Mouse (Mus musculus): ENCODE measurements around the gene Mab21l3. TPM values are rescaled to one million over a fixed set of nuclear protein-coding genes. Genes with fewer than 3 reads are reported as not detected.

Mab21l3 gene
- polyA plus RNA-seq, 1 experiment from 2014 or later, result 1.3 TPM

DNA sequence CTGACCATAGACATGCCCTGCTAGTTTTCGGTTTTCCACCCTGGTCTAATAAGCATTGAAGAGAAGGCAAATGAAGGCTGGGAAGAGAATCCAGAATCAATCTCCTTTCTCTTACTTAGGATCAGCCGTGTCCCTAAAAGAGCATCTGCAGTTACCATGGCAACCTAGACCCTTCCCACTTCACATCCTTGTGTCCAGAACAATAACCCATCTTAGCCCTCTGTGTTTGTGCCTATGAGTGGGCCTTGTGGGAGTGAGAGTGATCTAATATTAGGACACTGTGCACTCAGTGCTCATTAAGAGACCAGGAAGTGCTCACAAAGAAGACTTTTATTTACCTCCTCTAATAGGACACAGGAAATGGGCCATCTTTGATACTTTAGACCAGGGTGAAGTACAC is 65.0 kb downstream of the Mab21l3 start:
- H3K27ac ChIP-seq, result no peak overlapping the region
- peaks cover 9% of the 10 kb centered on the region; the same call in 1 of the 2 replicates for H3K4me1 ChIP-seq (replicated peaks)
- H3K9ac ChIP-seq (replicated peaks), result no peak overlapping the region
- H3K36me3 ChIP-seq, result no peaks in the 10 kb centered on the region
- no peak overlapping the region for H3K4me2 ChIP-seq
- H3K27me3 ChIP-seq, result no peaks in the 10 kb centered on the region
- ATAC-seq (ENCODE audit: insufficient number of reproducible peaks, insufficient read depth, low FRiP score, low TSS enrichment, low read depth), result no peak
- 81% methylated on average over 2 of the region's 2 CpGs for WGBS
- no peak overlapping the region for H3K4me3 ChIP-seq (replicated peaks)
- no peaks in the 10 kb centered on the region for H3K9me3 ChIP-seq

DNA sequence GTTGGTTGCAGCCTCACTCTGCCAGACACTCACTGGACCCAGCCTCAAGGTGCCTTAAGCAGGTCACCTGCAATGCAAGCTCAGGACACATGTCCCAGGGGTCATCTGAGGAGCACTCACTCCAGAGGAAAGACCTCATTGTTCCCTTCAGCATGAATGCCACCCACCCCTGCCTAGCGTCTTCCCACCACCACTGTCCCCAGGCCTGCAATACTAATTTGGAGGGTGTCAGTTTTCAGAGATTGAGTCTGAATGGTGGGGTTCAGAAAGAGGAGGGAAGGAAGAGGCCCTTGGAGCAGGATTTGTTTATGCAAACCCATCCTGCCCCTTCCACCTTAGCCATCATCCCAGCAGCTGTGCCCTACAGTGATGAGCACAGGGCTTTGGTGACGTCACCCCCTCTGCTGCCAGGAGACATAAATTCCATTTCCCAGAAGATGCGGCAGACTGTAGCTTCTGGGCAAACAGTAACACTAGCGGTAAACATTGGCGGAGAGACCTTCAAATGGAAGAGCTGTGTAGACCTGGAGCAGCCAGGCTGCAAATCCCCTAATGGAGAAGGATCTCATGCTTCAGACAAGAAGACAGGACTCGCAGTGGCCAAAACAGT is 67.8 kb downstream of the Mab21l3 start:
- Histone ChIP-seq H3K9ac (replicated peaks) (no peak overlapping the region), H3K4me1 (replicated peaks) (peaks cover 12% of the 10 kb centered on the region; the same call in 1 of the 2 replicates), H3K4me2 (no peak overlapping the region), H3K9me3 (no peaks in the 10 kb centered on the region), H3K4me3 (replicated peaks) (no peak overlapping the region), H3K27me3 (no peaks in the 10 kb centered on the region), H3K27ac (no peak overlapping the region), H3K36me3 (no peaks in the 10 kb centered on the region)
- WGBS, result 35% methylated on average over 6 of the region's 6 CpGs
- no peak for ATAC-seq (ENCODE audit: insufficient number of reproducible peaks, insufficient read depth, low FRiP score, low TSS enrichment, low read depth)

DNA sequence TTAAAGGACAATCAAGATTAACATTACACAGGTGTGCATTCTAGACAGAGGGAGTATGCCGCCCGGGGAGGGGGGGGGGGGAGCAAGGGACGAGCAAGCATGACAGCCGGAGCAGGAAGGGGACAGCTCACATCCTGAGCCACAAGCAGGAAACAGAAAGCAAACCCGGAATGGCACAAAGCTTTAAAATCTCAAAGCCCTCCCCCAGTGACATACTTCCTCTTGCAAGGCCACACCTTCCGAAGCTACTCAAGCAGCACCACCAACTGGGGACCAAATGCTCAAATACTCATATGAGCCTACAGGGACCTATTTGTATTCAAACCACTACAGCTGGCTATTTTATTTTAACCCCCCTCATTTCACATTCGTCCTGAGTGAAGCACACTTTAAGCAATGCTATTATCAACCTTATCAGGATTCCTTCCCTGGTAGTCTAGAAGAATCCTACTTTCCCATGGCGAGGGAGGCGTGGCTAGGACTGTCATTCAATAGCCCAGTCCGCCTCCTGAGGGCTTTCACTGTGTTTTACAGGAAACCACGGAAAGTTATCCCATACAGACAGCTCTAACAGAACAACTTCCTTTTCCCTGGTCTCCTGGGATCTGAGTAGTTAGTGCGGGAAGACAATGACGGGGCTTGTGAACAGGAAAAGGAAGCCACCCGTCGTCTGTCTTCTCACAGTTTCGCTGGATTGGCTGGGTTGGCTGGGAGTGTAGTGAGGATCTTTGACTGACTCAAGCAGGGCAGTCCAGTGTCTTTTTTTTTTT is 69.7 kb downstream of the Mab21l3 start:
- H3K27ac ChIP-seq, result peak overlapping the region; percentile 35; the same call in 1 of the 2 replicates
- ATAC-seq (ENCODE audit: insufficient number of reproducible peaks, insufficient read depth, low FRiP score, low TSS enrichment, low read depth), result no peak
- WGBS, result 72% methylated on average over 16 of the region's 16 CpGs
- H3K27me3 ChIP-seq, result no peaks in the 10 kb centered on the region
- no peak overlapping the region for H3K4me2 ChIP-seq
- no peak overlapping the region for H3K4me3 ChIP-seq (replicated peaks)
- no peaks in the 10 kb centered on the region for H3K9me3 ChIP-seq
- peaks cover 12% of the 10 kb centered on the region; the same call in 1 of the 2 replicates for H3K4me1 ChIP-seq (replicated peaks)
- no peak overlapping the region for H3K9ac ChIP-seq (replicated peaks)
- H3K36me3 ChIP-seq, result no peaks in the 10 kb centered on the region

DNA sequence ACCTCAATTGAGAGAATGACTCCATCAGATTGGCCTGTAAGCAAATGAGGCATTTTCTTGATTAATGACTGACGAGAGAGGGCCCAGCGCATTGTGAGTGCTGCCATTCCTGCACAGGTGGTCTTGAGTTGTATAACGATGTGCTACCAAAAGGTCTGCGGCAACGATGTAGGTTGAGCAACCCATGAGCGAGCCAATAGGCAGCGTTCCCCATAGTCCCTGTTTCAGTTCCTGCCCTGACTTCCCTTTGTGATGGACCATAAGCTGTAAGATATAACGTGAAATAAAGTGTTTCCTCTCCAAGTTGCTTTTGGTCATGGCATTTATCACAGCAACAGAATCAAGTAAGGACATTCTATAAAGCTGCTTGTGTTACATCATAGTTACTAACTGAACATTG is 73.0 kb downstream of the Mab21l3 start:
- no peaks in the 10 kb centered on the region for H3K9me3 ChIP-seq
- H3K9ac ChIP-seq (replicated peaks), result no peak overlapping the region
- H3K4me3 ChIP-seq (replicated peaks), result no peak overlapping the region
- WGBS, result 83% methylated on average over 8 of the region's 8 CpGs
- no peak for ATAC-seq (ENCODE audit: insufficient number of reproducible peaks, insufficient read depth, low FRiP score, low TSS enrichment, low read depth)
- no peak overlapping the region for H3K27ac ChIP-seq
- H3K4me2 ChIP-seq, result no peak overlapping the region
- no peaks in the 10 kb centered on the region for H3K36me3 ChIP-seq
- H3K27me3 ChIP-seq, result no peaks in the 10 kb centered on the region
- peaks cover 11% of the 10 kb centered on the region; the same call in 1 of the 2 replicates for H3K4me1 ChIP-seq (replicated peaks)

DNA sequence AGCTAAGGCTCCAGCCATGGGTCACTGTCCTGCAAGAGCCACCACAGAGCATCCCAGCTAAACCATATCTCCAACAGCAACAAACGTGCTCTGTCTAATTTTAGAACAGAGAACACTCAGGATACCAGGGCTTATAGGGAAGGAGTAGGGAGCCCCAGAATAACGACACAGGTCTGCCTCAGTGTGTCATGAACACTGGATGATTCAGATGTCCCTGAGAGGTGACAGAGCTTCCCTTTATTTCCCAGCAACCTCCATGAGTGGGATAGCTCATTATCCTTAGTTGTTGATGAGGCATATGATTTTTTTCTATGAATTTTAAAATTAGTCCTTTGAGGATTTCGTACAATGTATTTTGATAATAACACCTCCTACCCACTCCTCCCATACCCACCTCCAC is 78.2 kb downstream of the Mab21l3 start:
- H3K4me3 ChIP-seq (replicated peaks), result no peak overlapping the region
- WGBS, result 77% methylated on average over 3 of the region's 3 CpGs
- no peaks in the 10 kb centered on the region for H3K36me3 ChIP-seq
- no peaks in the 10 kb centered on the region for H3K4me1 ChIP-seq (replicated peaks)
- no peak overlapping the region for H3K4me2 ChIP-seq
- H3K27me3 ChIP-seq, result no peaks in the 10 kb centered on the region
- no peak for ATAC-seq (ENCODE audit: insufficient number of reproducible peaks, insufficient read depth, low FRiP score, low TSS enrichment, low read depth)
- H3K27ac ChIP-seq, result no peak overlapping the region
- peaks cover 13% of the 10 kb centered on the region; the same call in 1 of the 2 replicates for H3K9me3 ChIP-seq
- H3K9ac ChIP-seq (replicated peaks), result no peak overlapping the region

DNA sequence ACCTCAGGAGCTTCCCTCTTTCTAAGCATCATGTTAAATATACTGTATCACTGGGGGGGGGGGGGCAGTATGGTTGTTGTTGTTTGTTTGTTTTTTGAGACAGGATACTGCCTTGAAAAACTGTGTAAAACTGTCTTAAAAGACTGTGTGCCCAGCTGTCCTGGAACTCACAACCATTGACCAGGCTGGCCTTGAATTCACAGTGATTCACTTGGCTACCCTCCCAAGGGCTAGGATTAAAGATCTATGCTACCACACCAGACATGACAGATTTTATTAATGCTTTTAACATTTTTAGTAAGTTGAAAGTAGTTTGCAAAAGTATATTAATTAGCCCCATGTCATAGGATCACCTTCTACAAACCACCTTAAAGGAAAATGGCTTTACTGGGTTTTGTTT is 85.2 kb downstream of the Mab21l3 start:
- no peak overlapping the region for H3K4me2 ChIP-seq
- no peaks in the 10 kb centered on the region for H3K4me1 ChIP-seq (replicated peaks)
- no peak for ATAC-seq (ENCODE audit: insufficient number of reproducible peaks, insufficient read depth, low FRiP score, low TSS enrichment, low read depth)
- no peak overlapping the region for H3K27ac ChIP-seq
- peaks cover 12% of the 10 kb centered on the region for H3K9me3 ChIP-seq
- H3K9ac ChIP-seq (replicated peaks), result no peak overlapping the region
- no peak overlapping the region for H3K4me3 ChIP-seq (replicated peaks)
- H3K36me3 ChIP-seq, result no peaks in the 10 kb centered on the region
- no peaks in the 10 kb centered on the region for H3K27me3 ChIP-seq

Other genes starting within 250 kb of the Mab21l3 start
- gene Atp1a1, start 244.3 kb downstream of the Mab21l3 start, polyA plus RNA-seq (2016; fragmentation: Nextera tagmentation; extraction: Ambion mirVana), result 57.1 and 67.6 TPM in 2 replicates
- 4.3 and 5.6 TPM in 2 replicates for gene Slc22a15, start 75.5 kb upstream of the Mab21l3 start, polyA plus RNA-seq (2016; fragmentation: Nextera tagmentation; extraction: Ambion mirVana)
- gene Nhlh2, start 161.1 kb upstream of the Mab21l3 start, polyA plus RNA-seq (2016; fragmentation: Nextera tagmentation; extraction: Ambion mirVana), result 0.15 and 0.25 TPM in 2 replicates
- 15.6 and 18.5 TPM in 2 replicates for gene Casq2, start 237.5 kb upstream of the Mab21l3 start, polyA plus RNA-seq (2016; fragmentation: Nextera tagmentation; extraction: Ambion mirVana)